Mouse (Mus musculus) frontal cortex, postnatal 10 days (tissue): Measurements from ENCODE around the gene Caml.
"Not testable (repeated sequence)": the region's sequence is repeated elsewhere in the genome, so short reads cannot be mapped to it uniquely, and the experiment has no call there.

Experiments used
- DNase-seq, 2 experiments: peaks; one replicate each; pipeline ENCODE4 v3.0.0; 2022; ENCODE audit warnings: low spot score in 2 of 2, mixed read lengths in 1 of 2

Gene Caml

DNA sequence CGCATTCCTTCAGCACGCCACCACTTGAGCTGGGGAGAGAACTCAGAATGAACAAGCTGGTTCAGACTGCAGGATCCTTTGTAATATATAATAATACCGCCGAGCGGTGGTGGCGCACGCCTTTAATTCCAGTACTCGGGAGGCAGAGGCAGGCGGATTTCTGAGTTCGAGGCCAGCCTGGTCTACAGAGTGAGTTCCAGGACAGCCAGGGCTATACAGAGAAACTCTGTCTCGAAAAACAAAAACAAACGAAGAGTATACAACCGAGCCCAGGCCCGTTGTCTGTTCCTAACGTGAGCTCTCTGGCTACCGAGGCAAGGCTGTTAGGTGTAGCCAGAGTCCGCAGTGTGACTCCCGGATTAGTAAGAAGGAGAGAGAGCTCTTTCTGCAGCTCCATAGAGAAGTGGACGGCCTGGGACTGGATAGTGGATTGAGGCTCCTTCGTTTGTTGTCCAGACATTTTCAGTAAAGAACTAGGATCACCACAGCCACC lies 603 bp upstream of the Caml start:
- not testable (repeated sequence) for DNase-seq

DNA sequence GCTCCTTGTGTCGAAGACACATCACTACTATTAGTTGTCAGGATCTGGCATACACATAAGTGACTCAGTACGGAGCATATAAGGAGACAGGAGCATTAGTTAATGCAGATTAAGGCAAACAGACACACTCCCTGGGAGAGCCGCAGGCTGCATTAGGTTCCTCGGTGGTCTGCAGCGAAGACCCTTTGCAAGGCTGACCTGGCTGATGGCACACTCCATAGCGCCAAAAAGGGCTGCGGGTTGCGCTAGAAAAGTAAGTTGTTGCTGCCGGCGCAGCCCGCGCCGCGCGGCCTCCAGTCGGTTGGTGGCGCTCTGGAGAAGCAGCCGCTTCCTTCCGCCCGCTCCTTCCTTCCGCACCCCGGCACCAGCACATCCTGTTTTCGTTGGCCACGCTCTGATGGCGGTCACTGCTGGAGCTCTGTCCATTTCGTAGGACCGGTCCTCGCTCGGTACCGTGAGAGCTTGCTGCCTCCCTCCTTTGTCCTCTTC lies 11.9 kb downstream of the Caml start, which contains the start of gene Ddx46:
Gene Ddx46 (plus strand): TSS at position 389 of the 489 bp plus-strand sequence.
- peak; percentile 70 to 87 for DNase-seq

DNA sequence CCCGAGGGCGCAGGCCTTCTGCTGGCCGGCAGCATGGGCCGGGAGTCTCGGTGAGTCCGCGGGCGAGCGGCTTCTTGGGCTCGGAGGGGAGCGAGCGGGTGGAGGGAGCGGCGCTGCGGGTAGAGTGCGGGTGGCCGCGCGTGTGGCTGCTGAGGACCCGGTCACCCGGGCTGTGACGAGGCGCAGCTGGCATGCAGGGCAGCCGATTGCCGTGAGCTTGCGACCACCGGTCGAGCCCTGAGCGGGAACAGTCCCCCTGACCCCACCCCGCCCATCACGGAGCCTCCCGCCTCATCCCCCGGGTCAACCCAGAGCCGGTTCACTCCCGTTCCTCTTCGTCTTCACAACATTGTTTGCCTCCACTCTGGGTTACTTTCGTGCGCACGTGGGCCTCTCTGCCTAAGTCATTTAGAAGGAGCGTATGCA lies 12.4 kb downstream of the Caml start:
- DNase-seq = no peak

DNA sequence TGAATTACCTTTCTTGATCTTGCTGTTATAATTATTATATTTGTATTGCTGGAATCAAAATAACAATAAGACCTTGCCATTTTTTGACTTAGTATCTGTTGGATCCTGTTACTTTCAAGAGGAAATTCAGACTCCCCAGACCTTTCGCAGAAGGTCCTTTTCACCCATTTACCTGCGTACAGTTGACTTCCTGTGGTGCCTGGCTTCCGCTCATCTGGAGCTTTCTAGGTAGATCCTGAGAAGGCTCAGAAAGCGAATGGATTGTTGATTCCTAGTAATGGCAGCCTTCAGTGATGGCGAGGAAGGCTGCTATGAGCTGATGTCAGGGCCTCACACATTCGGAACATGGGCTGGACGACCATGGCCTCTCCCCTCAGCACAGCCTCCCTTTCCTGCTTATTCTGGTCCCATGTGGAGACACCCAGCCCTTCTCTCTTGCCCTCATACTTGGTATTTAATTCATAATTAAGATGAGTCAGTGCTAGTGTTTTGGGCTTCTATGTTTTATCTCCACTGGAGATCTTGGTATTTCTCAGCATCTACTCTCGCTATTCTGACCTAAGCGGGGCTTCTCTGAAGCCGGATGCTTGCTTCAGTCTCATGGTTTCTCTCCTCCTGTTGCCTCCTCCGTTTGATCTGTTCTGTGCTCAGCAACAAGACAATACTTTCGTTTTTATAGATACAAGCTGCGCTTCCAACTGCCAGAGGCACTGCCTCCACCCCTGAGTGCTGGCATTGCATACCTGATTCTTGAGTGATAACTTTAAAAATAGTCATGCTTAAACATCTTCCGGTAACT lies 13.6 kb downstream of the Caml start:
- DNase-seq = no peak

DNA sequence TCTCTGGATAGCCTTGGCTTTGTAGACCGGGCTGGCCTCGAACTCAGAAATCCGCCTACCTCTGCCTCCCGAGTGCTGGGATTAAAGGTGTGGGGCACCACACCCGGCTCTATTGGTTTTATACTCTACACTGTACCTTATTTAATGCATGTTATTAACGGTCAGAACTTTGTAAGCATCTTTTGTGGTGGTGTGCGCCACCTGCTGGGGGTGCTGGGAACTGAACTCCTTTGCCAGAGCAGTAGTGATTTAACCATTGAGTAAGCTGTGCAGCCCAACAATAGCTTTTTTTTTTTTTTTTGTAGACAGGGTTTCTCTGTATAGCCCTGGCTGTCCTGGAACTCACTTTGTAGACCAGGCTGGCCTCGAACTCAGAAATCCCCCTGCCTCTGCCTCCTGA lies 17.7 kb downstream of the Caml start:
- DNase-seq = peak; percentile 43 to 68

DNA sequence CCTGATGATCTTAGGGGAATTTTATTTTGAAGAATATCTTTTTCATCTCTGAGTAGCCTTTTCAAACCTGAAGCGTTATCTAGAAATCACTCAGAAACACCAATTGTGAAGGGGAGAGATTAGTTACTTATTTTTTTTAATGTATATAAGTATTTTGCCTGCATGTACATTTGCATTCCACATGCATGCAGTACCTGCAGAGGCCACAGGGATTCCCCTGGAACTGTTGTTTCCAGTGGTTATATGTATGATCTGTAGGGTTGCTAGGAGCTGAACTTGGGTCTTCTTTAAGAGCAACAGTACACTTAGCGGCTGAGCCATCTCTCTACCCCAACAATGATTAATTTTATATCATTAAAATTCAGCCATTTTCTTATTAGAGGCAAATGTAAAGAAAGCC lies 21.7 kb downstream of the Caml start:
- DNase-seq = no peak

DNA sequence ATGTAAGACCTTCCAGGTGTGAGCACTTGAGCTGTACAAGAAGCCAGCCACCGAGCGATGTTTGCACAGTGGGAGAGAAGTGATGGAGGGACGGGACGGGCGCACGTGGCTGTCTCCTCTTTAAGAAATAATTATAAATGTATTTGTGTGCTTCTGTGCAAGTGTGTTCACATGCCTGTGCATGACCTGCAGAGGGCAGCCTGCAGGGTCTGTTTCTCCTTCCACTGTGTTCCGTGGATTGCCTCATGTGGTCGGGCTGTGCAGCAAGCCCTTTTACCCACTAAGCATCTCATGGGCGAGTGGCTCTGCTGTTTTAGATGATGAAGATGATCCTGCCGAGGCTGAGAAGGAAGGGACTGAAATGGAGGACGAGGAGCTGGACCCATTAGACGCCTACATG lies 27.3 kb downstream of the Caml start:
- no peak for DNase-seq

DNA sequence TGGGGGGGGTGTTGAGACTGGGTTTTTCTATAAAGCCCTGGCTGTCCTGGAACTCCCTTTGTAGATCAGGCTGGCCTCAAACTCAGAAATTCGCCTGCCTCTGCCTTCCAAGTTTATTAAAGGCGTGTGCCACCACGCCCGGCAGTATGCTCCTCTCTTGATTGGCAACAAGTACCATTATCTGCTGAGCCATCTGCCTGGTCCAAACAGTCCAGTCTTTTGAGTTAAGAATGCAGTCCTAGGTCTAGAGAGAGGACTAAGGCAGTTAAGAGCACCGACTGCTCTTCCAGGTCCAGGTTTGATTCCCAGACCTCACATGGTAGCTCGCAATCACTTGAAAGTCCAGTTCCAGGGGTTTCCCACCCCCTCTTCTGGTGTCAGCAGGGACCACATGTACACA lies 28.2 kb downstream of the Caml start:
- no peak for DNase-seq

DNA sequence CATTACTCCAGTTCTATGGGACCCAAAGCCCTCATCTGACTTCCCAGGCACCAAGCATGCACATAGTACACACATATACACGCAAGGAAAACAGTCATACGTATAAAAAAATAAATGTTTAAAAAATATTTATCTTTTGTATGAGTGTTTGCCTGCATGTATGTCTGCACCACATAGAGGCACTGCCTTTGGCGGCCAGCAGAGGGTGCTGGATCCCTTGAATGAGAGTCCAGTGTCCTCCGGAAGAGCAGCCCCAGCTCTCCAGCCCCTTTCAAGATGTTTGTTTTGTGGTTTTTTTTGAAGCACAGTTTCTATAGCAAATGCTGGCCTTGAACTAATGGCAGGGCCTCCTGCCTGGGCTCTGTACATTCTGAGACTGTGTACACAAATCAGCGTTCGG lies 45.7 kb downstream of the Caml start:
- no peak for DNase-seq

DNA sequence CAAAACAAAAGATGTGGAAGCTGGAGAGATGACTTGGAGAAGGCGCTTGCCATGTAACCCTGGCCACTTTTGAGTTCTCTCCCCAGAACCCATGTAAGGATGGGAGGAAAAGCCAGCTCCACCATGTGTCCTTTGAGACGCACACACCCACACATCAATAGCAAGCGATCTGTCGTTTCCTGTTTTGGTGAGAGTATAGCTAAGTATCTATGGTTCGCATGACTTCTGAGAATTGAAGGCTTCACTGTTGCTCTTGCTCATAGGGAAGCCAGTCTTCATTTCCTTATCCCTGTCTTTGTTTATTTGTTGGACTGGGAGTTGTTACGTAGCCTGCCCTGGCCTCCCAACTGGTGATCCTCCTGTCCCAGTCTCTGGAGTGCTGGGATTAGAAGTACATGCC lies 49.9 kb downstream of the Caml start:
- no peak for DNase-seq

DNA sequence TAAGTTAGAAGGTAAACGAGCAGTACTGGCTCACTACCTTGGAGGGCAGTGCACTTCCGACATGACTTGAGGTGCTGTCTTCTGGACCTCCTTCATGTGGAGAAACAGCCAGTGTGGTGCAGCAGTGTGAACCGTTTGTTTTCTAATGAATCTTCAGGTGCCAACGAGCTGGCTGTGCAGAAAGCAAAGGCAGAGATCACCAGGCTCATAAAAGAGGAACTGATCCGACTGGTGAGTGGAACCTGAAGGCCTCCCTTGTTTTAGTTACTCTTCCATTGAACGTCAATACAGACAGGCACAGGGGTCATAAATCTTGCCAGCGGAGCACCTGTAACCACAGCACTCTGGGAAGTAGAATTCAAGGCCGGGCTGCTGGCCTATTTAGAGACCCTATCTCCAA lies 54.6 kb downstream of the Caml start:
- no peak for DNase-seq
